Mouse (Mus musculus) urinary bladder, adult 2 months (tissue): ENCODE data around the gene Dppa5a. TPM values are rescaled to one million over a fixed set of nuclear protein-coding genes. Genes with fewer than 3 reads are reported as not detected.
"Not testable (repeated sequence)": the region's sequence is repeated elsewhere in the genome, so short reads cannot be mapped to it uniquely, and the experiment has no call there.

Experiments used
- DNase-seq: peaks from one replicate; pipeline ENCODE4 v3.0.0; 2022; ENCODE audit warnings: low spot score
- polyA plus RNA-seq: library from polyadenylated mRNA; depleted of rRNA; stranded (reverse); fragments of >200 nt; gene quantifications from 2 replicates; pipeline ENCODE4 v1.2.3, GENCODE M21; 2012

Gene Dppa5a
- polyA plus RNA-seq, 1 experiment = 8.1 TPM

DNA sequence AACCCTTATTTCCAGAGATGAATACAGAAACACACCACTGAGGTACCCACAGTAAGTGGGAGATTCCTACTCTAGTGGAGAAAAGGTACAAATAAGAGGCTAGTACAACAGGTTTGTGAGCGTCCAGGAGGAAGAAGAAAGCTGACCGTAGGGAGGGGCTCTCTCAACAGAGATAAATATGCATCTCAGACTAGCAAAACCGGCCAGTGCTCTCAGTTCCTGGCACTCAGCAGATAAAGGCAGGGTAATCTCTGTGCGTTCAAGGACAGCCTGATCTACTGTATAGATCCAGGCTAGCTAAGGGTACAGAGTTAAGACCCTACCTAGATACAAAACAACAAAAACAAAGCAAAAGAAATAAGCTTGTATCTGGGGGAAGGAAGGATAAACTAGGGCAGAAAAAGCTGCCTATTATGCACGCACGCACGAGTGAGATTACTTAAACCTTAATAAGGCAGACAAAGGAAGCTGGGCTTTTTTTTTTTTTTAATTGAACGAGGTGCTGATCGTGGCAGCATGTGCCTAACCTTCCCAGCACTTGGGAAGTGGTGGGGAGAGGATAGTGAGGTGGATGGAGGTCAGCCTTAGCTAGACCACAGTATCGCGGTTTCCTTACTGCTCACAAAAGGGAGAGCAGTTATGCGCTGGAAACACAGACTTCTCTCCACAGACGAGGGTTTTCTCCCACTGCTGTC is 2.0 kb downstream of the Dppa5a start:
- DNase-seq = no peak

DNA sequence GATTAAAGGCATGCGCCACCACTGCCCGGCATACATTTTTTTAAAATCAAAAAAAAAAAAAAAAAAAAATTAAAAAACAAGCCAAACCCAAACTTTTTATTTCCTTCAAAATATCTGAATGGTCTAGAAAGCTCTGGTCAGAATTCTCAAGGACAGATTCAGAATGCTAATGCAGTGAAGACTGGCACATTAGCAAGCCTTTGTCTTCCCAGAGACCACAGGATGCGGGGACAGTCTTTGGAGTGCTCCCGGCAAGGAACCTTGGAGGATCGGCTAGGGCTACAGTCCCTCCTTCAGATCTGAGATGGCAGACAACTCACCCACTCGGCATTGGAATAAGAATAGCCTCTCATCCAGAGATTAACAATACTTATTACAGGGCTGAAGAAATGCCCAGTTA is 3.3 kb downstream of the Dppa5a start:
- DNase-seq = no peak

DNA sequence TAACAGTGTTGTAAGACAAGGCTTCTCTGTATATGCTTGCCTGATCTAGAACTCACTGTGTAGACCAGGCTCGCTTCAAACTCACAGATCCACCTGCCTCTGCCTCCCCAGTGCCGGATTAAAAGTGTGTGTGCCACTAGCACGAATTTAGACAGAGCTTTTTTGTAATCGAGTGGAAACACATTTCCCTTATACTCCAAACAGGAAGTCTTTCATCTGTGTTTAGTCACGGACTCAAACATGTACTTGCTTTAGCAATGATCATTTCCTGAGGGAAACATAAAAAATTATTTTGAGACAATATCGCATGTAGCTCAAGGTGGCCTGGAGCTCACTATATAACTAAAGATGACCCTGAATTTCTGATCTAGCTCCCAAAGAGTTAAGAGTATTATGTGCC is 4.6 kb downstream of the Dppa5a start:
- no peak for DNase-seq

DNA sequence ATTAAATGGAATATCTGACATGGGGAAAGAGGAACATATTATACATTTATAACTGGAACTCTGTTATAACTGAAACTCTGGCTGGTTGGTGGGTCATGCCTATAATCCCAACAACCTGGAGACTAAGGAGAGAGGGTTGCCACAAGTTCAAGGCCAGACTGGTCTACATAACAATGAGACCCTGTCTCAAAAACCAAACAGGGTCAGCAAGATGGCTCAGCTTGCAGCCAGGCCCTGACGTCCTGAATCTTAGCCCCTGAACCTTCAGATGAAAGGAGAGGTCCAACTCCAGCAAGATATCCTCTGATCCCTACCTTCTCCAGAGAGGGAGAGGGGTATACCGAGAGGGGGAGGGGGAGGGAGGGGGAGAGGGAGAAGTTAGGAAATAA is 7.5 kb downstream of the Dppa5a start:
- DNase-seq = no peak

DNA sequence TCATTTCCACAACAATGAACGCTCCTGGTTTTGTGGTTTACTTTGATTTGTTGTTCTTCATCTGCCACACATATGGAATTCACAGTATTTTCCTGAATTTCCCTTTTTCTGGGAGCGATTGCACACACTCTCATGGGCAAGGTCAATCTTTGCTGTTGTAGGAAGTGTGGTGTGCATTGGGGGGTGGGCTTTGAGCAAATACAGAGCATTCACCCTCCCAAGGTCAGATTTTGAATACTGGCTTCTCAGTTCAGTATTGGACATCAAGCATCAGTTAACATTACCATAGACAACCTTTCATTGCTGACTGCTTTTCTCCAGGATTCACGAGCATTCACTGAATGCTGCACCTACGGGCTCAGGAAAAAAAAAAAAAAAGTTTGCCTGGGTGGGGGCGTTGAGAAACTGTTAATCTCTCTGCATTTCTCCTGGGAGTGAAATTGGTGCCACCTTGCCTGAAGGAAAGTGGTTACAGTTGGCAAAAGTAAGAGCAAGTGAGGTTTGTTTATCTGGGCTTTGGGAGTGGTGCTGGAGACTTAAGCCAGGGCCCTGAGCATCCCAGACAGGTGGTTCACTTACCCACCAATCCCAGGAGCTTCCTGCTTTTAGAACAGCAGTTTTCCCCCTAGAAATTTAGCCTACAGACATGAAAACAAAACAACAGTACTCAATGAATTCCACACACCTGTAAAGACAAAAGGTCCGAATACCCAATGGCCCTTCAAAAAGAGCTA is 8.1 kb downstream of the Dppa5a start:
- DNase-seq = no peak

DNA sequence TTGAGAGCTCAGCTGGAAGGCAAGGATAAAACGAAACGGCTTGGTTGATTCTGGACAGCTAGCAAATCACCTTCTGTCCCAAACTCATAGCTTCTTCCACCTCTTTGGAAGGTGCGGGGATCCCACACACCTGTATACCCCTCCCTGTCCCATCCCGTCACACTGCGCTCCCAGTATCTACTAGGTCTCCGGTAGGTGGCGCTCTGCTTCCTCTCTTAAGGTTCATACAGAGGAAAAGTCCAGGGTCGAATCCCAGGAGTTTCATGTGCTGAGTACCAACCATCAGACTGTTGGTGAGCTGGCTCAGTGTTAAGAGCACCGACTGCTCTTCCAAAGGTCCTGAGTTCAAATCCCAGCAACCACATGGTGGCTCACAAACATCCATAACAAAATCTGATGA is 9.9 kb downstream of the Dppa5a start:
- DNase-seq = peak; percentile 40

DNA sequence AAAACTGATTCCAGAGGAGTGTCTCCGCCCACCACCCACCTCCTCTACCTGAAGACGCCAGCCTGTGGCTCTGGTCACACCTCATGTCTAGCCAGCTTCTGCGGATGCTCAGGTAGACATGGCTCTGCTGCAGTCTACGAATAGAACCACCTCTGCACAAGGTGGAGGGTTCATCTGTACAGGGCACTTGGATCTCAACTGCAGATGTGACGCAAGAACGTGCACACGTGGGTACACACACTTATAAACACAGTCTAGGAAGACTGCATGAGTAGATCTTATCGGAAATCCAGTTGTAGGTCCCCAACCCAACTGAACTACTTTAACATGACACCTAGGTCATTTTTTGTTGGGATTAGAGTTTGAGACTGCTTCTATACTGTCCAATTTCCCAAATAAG is 12.4 kb downstream of the Dppa5a start, which contains the start of gene Gsta2:
Gene Gsta2 (minus strand): TSS at position 178 of the 400 bp plus-strand sequence.
- DNase-seq = no peak

DNA sequence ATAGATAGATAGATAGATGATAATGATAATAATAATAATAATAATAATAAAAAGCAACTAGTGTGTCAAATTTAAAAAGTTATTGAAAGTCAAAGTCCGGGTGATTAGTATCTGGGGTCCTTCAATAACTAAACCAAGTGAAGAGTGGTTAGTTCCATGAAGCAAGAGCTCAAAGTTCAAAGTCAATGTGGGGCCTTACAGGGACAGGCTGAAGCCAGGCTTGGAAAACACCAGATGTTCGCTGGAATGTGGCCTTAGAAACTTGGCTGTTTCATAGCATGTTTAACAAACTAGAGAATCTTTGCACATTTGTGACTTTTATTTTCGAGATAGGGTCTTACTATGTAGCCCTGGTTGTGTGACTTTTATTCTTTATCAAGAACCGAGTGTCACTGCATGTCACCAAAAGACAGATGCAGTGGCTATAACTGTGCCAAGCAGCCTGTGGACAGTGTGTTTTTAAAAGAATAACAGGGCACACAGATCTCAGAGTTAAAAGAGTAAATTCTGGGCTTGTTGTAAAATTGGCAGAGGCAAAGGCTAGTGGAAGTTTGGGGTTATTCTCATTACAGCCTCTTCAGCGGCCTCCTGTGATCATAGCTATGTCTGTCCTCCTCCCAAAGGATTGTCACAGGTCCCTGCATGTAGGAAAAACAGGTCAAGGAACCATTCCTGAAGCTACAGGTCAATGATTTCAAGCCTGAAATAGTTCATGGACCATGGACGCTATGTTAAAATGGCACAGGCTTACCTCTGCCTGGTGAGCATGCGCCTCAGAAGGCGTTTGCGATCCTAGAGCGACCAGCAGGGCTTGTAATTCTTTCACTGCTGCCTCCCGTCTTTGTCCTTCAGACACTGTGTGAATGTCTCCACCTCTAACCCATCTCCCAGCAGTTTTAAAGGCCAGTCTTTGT is 13.1 kb downstream of the Dppa5a start:
- DNase-seq = no peak

DNA sequence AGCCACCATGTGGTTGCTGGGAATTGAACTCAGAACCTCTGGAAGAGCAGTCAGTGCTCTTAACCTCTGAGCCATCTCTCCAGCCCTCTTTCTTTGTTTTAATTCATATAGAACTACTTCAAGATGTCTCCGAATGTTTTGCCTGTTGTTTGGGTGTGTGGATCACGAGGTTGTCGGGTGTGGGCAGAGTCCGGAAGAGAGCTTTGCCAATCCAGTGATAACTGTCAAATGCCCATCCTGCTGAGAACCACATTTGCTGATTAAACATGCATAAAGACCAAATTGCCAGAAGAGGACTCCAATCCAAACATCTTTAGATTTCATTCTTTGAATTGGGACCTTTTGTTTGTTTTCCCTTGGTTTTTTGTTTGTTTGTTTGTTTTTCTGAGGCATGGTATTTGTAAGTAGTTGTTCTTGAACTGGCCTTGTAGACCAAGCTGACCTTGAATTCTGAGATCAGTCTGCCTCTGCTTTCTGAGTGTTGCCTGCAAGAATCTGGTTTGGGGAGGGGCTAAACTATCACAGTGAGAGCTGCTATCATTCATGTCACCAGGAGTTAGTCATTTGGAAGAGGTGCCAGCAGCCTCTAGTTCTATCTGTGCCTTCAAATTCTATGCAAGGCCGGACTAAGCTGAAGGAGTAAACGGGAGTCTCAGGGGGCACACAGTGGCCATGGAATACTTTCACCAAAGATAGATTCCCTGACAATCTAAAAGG is 16.3 kb downstream of the Dppa5a start:
- DNase-seq = no peak

DNA sequence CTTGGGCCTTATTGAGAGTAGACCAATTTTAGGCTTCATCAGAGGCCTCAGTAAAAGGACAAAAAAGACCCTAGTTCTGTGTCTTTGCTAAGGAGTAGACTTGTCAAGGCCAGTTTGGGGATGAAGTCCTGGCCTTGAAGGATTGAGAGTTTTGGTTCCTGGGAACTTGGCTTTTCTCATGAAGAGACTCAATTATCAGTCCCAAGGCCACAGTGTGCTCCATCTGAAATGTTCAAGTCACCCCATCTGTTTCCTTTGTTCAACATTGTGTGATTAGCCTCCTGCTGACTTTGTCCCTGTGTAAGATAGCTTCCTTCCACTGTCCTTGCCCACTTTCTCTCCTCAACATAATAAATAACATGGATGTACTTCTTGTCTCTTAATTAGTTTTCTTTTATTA is 18.0 kb downstream of the Dppa5a start:
- DNase-seq = not testable (repeated sequence)

DNA sequence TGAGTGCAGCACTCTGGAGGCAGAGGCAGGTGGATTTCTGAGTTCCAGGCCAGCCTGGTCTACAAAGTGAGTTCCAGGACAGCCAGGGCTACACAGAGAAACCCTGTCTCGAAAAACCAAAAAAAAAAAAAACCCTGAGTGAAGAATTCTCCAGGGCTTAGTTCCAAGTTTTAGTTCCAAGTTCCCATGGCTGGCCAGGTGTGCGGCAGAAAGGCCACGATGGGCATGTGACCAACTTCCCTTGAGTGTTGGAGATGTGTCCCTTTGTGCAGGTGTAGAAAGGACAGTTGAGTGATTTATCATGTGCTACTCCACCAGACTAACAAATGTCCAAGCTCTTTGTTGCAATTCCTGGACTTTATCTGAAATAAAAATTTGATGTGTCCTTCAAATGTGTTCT is 18.8 kb downstream of the Dppa5a start:
- not testable (repeated sequence) for DNase-seq

DNA sequence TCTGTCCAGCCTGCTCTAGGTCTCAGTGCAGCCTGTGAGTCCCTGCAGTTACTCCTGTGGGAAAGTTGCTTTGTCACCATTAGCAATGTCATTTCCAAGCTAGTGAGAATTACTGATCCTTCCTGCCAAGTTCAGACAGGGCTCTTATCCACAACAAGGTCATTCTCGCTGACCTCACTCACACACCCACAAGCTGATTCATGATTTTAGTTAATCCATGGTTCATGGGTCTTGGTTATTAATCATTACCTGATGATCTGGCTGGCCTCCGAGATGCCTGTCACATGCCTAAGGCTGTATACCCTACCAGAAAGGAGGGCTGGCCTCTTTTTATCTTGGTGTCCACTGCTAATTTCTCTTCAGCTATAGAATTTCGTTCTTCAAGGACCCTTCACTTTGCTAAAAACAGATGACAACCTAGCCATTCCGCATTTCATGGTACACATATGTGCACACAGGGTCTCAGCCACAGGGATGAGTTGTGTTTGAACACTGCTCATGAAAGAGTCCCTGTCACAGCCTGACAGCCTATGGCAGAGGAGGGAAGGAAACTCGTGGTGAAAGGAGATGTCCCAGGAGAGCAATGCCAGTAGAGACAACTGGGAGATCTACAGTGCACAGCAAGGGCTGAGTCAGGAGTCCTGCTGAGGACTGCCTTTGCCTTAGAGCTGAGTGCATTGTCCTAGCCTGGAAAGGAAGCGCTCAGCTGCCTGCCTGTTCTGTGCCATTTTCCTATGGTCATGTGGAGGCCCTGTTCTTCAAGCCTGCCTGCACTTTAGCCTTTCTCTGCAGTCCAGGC is 19.6 kb downstream of the Dppa5a start:
- DNase-seq = not testable (repeated sequence)

DNA sequence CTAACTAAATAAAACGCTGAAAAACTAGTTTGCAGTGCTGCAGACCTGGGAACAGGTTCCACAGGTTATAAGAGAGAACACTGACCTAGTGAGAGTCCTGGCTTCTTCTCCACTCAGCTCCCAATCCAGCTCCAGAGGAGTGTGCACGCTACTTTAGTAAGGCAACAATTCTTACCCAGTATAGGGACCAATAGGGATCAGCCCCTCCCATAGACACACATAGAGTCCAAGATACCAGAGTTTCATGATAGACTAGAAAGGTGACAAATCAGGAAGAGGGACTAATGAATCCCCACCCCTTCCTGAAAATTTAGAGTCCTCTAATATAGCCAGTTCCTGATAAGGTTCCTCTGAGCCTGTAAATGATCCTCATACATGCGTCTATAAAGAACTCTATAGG is 21.0 kb downstream of the Dppa5a start:
- DNase-seq = no peak

DNA sequence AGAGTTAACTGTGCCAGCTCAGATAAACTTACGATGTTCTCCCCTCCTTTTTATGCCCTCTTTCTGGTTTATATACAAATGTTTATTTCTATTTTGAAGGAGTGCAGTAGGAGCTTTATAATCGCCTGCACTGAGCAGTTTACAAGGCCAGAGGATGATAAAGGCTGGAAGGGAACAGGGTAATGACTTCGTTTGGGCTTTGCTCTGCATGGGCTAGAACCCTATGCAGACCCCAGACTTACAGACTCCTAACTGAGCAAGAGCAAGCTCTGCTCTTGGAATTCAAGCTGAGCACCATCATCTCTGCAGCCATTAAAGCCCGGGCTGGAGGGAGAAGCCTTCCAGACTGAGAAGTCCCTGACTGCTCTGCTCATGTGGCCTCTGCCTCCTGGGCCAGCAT is 22.7 kb downstream of the Dppa5a start:
- DNase-seq = not testable (repeated sequence)

DNA sequence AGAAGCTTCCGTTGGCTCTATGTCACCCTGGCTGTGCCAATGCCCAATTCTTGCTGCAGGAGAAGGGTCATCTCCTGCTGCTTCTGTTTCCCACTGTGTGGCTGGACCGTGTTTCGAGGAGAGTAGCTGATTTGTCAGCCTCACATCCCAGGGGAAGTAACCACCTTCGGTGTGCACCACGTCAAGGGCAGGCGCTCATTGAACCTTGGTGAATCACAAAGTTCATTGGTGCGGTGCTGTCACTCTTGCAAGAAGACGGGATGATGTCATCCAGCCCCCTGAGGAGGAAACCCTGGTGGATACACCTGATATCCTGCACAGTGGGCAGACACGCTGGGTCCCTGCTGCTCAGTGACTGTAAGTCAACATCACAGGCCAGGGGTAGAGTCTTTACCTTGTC is 24.9 kb downstream of the Dppa5a start:
- DNase-seq = not testable (repeated sequence)

DNA sequence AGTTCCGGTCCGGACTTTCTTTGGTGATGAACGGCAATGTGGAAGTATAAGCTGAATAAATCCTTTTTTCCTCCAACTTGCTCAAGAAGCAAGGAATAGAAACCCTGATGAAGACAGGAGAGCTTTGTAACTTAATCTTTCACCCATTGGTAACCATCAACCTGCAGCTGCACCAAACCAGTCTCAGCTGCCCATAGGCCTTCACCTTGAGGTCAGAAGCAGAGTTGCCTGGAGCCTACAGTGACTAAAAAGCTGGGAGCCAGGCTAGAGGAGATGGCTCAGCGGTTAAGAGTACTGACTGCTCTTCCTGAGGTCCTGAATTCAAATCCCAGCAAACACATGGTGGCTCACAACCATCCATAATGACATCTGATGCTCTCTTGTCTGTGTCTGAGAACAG is 25.5 kb downstream of the Dppa5a start:
- not testable (repeated sequence) for DNase-seq

DNA sequence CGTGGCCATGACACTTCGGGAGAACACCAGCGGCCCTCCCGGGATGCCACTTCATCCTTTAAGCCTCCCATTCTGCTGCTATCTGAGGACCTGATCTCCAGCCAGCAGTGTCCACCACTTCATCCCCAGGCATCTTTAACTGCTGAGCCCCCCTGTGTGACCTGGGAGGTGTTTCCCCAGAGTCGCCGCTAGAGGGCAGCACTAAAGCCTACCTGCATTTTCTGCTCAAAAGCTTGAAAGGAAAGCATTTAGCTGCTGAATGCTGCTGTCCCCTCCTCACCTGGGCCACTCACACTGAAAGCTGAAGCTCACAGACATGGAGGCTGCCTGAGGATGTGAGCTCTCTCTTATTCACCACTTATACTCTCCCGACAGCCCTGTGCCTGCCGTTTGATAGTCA is 27.7 kb downstream of the Dppa5a start:
- DNase-seq = peak; percentile 35

DNA sequence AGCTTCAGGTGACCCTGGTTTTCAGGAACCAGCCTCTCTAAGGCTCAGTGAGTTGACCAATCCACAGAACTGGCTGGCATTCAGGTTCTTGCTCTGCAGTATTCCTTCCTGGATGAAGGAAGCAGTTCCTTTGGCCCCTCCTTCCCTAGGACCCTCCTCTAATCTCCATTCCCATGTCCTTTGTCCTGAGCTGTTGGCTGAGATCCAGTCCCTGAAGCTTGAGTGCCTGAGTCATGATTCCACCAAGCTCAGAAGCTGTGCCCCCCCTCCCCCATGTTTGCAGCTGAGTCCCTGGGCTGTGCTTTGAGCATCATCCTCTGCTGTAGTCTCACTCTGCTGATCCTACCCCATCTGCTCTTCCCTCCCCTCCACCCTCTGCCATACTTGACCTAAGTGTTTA is 30.9 kb downstream of the Dppa5a start:
- not testable (repeated sequence) for DNase-seq

DNA sequence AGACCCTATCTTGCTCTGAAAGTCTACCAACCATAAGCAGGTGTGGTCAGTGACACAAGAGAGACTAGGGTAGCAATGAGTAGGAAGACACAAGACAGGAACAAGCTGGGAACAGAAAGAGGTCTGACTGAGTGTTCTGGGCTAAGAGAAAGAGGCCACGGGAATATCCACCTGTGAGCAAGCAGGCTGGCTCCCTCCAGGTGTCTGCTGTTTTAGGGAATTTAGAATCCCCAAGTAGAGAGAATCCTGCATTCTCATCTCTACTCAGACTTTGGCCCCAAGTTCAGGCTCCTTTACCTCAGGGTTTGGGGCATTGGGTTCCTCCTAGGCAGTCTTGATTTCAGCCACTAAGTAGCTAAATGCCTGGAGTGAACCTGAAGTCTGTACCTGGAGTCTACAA is 40.7 kb downstream of the Dppa5a start, which contains the start of gene Omt2b:
Gene Omt2b (plus strand): TSS at position 301 of the 400 bp plus-strand sequence.
- DNase-seq = not testable (repeated sequence)

DNA sequence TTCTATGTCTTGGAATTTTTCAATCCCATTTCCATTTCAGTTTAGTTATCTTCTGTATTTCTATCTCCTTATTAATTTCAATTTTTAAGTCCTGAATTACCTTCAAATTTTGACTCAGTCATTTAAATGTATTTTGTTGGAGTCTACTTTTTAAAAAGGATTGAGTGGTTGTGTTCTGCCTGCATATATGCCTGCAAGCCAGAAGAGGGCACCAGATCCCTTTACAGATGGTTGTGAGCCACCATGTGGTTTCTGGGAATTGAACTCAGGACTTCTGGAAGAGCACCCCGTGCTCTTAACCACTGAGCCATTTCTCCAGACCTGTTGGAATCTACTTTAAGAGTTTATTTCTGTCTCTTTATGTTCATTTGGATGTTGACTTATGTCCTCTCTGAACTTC is 48.5 kb downstream of the Dppa5a start:
- no peak for DNase-seq
